Mouse (Mus musculus) heart, embryonic 16.5 days (tissue): ENCODE data around the gene Serinc2. TPM values are rescaled to one million over a fixed set of nuclear protein-coding genes. Genes with fewer than 3 reads are reported as not detected.
"Not testable (repeated sequence)": the region's sequence is repeated elsewhere in the genome, so short reads cannot be mapped to it uniquely, and the experiment has no call there.

Experiments used
- ATAC-seq: fragments of 200-750 bp; cut with Nextera tagmentation; replicated peaks from 2 replicates; pipeline ENCODE4 v1.8.0; 2017; ENCODE audit warnings: moderate number of reproducible peaks; ENCODE audit not compliant: insufficient read depth, low FRiP score; ENCODE audit errors: extremely low read depth
- H3K27ac ChIP-seq: fragments of 300-500 bp; sonication (generic); 2 replicates; pipeline ENCODE4 v1.5.1; 2014; ENCODE audit warnings: mild to moderate bottlenecking, low read length, control low read depth, moderate library complexity
- H3K27me3 ChIP-seq: fragments of 300-500 bp; sonication (generic); 2 replicates; pipeline ENCODE4 v1.6.1; 2014; ENCODE audit warnings: low read length, mixed read lengths; ENCODE audit not compliant: control insufficient read depth, insufficient read depth
- H3K36me3 ChIP-seq: fragments of 300-500 bp; sonication (generic); 2 replicates; pipeline ENCODE4 v1.6.1; 2014; ENCODE audit not compliant: control insufficient read depth, insufficient read depth
- H3K4me1 ChIP-seq: fragments of 300-500 bp; sonication (generic); 2 replicates; pipeline ENCODE4 v1.6.1; 2014; ENCODE audit warnings: low read length, mixed read lengths; ENCODE audit not compliant: control insufficient read depth, insufficient read depth
- H3K4me2 ChIP-seq: fragments of 300-500 bp; sonication (generic); 2 replicates; pipeline ENCODE4 v1.6.1; 2014; ENCODE audit warnings: low read depth, mild to moderate bottlenecking, control low read depth, low read length
- H3K4me3 ChIP-seq: fragments of 300-500 bp; sonication (generic); 2 replicates; pipeline ENCODE4 v1.5.1; 2014; ENCODE audit warnings: mild to moderate bottlenecking, control low read depth, low read length
- H3K9ac ChIP-seq: fragments of 300-500 bp; sonication (generic); 2 replicates; pipeline ENCODE4 v1.6.1; 2014; ENCODE audit warnings: low read length, control low read depth
- H3K9me3 ChIP-seq: fragments of 300-500 bp; sonication (generic); replicated peaks from 2 replicates; pipeline ENCODE4 v1.6.1; 2016; ENCODE audit warnings: low read length; ENCODE audit not compliant: control insufficient read depth
- WGBS: fragments of 180-500 bp; shearing (Covaris S2); extraction: QIAGEN DNeasy Blood & Tissue Kit; methylation state at CpG from one replicate; pipeline ENCODE4 v1.1.7; 2014; 5-methylcytosine and 5-hydroxymethylcytosine counted together
- polyA plus RNA-seq: library from polyadenylated mRNA; unstranded; fragments of >200 nt; fragmentation: Nextera tagmentation; extraction: Ambion mirVana; gene quantifications from 2 replicates; pipeline ENCODE4 v1.2.1, GENCODE M21; 2015

Gene Serinc2
- polyA plus RNA-seq, 1 experiment from 2014 or later = 5.4 TPM

- Histone ChIP-seq H3K36me3 (no peaks in the 10 kb centered on the region), H3K9ac (no peak overlapping the region), H3K4me3 (no peak overlapping the region), H3K27ac (no peak overlapping the region), H3K9me3 (no peaks in the 10 kb centered on the region), H3K4me1 (no peaks in the 10 kb centered on the region), H3K4me2 (no peak overlapping the region), H3K27me3 (no peaks in the 10 kb centered on the region)
- ATAC-seq = no peak
- 66% methylated on average over 8 of the region's 8 CpGs for whole genome bisulfite sequencing
These were observed 26.4 kb downstream of the Serinc2 start for GRCm38 (mm10) chr4:130252441-130253157.

- Histone ChIP-seq H3K9ac (no peak overlapping the region), H3K27ac (no peak overlapping the region), H3K36me3 (no peaks in the 10 kb centered on the region), H3K4me3 (no peak overlapping the region), H3K27me3 (no peaks in the 10 kb centered on the region), H3K9me3 (no peaks in the 10 kb centered on the region), H3K4me1 (no peaks in the 10 kb centered on the region), H3K4me2 (no peak overlapping the region)
- ATAC-seq = no peak
- WGBS = 33% methylated on average over 3 of the region's 3 CpGs
These were observed 27.2 kb downstream of the Serinc2 start for GRCm38 (mm10) chr4:130251763-130252162.

- WGBS = 30% methylated on average over 7 of the region's 7 CpGs
- no peak for ATAC-seq
- H3K4me3 ChIP-seq = no peak overlapping the region
- H3K27ac ChIP-seq = no peak overlapping the region
- H3K9me3 ChIP-seq = no peaks in the 10 kb centered on the region
- no peak overlapping the region for H3K4me2 ChIP-seq
- H3K36me3 ChIP-seq = no peaks in the 10 kb centered on the region
- H3K27me3 ChIP-seq = no peaks in the 10 kb centered on the region
- H3K9ac ChIP-seq = no peak overlapping the region
- H3K4me1 ChIP-seq = no peaks in the 10 kb centered on the region
These were observed 27.8 kb downstream of the Serinc2 start for GRCm38 (mm10) chr4:130251172-130251705.

GRCm38 (mm10) chr4:130248636-130249035 is 30.4 kb downstream of the Serinc2 start:
- ATAC-seq = no peak
- Histone ChIP-seq H3K27me3 (no peaks in the 10 kb centered on the region), H3K4me2 (no peak overlapping the region), H3K4me1 (no peaks in the 10 kb centered on the region), H3K27ac (no peak overlapping the region), H3K36me3 (no peaks in the 10 kb centered on the region), H3K9ac (no peak overlapping the region), H3K4me3 (no peak overlapping the region), H3K9me3 (no peaks in the 10 kb centered on the region)
- 61% methylated on average over 3 of the region's 3 CpGs for WGBS

- Histone ChIP-seq H3K27me3 (no peaks in the 10 kb centered on the region), H3K4me3 (no peak overlapping the region), H3K9me3 (no peaks in the 10 kb centered on the region), H3K4me2 (no peak overlapping the region), H3K36me3 (no peaks in the 10 kb centered on the region), H3K9ac (no peak overlapping the region), H3K4me1 (no peaks in the 10 kb centered on the region), H3K27ac (no peak overlapping the region)
- no peak; the same call in 1 of the 2 replicates for ATAC-seq
- 2% methylated on average over 6 of the region's 6 CpGs for WGBS
These were observed 32.9 kb downstream of the Serinc2 start for GRCm38 (mm10) chr4:130246132-130246531.

- no peaks in the 10 kb centered on the region for H3K36me3 ChIP-seq
- H3K4me3 ChIP-seq = no peak overlapping the region
- 48% methylated on average over 8 of the region's 8 CpGs for WGBS
- H3K27ac ChIP-seq = no peak overlapping the region
- H3K4me1 ChIP-seq = no peaks in the 10 kb centered on the region
- H3K27me3 ChIP-seq = no peaks in the 10 kb centered on the region
- ATAC-seq = no peak
- H3K9ac ChIP-seq = no peak overlapping the region
- H3K9me3 ChIP-seq = no peaks in the 10 kb centered on the region
- H3K4me2 ChIP-seq = no peak overlapping the region
These were observed 34.3 kb downstream of the Serinc2 start for GRCm38 (mm10) chr4:130244749-130245148.

GRCm38 (mm10) chr4:130243621-130244020 is 35.4 kb downstream of the Serinc2 start:
- not testable (repeated sequence) for H3K9me3 ChIP-seq, ATAC-seq, H3K36me3 ChIP-seq, H3K27ac ChIP-seq, H3K4me3 ChIP-seq, H3K4me2 ChIP-seq, H3K4me1 ChIP-seq, H3K9ac ChIP-seq, H3K27me3 ChIP-seq
- 74% methylated on average over 1 of the region's 1 CpGs for WGBS

- Histone ChIP-seq H3K4me2 (no peak overlapping the region), H3K27ac (no peak overlapping the region)
- no peak for ATAC-seq
These were observed 36.0 kb downstream of the Serinc2 start for GRCm38 (mm10) chr4:130242956-130243355.

GRCm38 (mm10) chr4:130240695-130241094 is 38.3 kb downstream of the Serinc2 start:
- H3K27ac ChIP-seq = no peak overlapping the region
- no peak overlapping the region for H3K9ac ChIP-seq
- H3K4me3 ChIP-seq = no peak overlapping the region
- H3K9me3 ChIP-seq = no peaks in the 10 kb centered on the region; the same call in 1 of the 2 replicates
- WGBS = 27% methylated on average over 5 of the region's 5 CpGs
- H3K4me1 ChIP-seq = no peaks in the 10 kb centered on the region
- no peak overlapping the region for H3K4me2 ChIP-seq
- H3K36me3 ChIP-seq = no peaks in the 10 kb centered on the region
- no peak for ATAC-seq
- no peaks in the 10 kb centered on the region for H3K27me3 ChIP-seq

More at GRCm38 (mm10) chr4:130242956-130243355, 36.0 kb downstream of the Serinc2 start:
- Histone ChIP-seq H3K4me1 (no peaks in the 10 kb centered on the region), H3K4me3 (no peak overlapping the region), H3K9ac (no peak overlapping the region), H3K9me3 (no peaks in the 10 kb centered on the region), H3K27me3 (no peaks in the 10 kb centered on the region), H3K36me3 (no peaks in the 10 kb centered on the region)
- WGBS = 83% methylated on average over 5 of the region's 5 CpGs
